Mouse (Mus musculus) large intestine, adult 2 months (tissue): Measurements from ENCODE around the gene Tsfm. TPM values are rescaled to one million over a fixed set of nuclear protein-coding genes. Genes with fewer than 3 reads are reported as not detected.

Experiments
- DNase-seq: peaks from one replicate; pipeline ENCODE4 v3.0.0-alpha.2; 2012; ENCODE audit warnings: low read depth, low spot score
- WGBS: fragments of 180-500 bp; shearing (Covaris S2); methylation state at CpG from one replicate; pipeline ENCODE4 v1.1.7; 2018; 5-methylcytosine and 5-hydroxymethylcytosine counted together
- polyA plus RNA-seq: library from polyadenylated mRNA; depleted of rRNA; stranded (reverse); fragments of >200 nt; gene quantifications from 2 replicates; pipeline ENCODE4 v1.2.3, GENCODE M21; 2012

Gene Tsfm
- polyA plus RNA-seq, 1 experiment: 39.0 TPM

- 14% methylated on average over 3 of the region's 3 CpGs for WGBS
- no peak for DNase-seq
Observed at GRCm38 (mm10) chr10:126991676-126992075, 39.0 kb downstream of the Tsfm start.

GRCm38 (mm10) chr10:126990313-126991056 lies 40.2 kb downstream of the Tsfm start:
- DNase-seq: peak; percentile 75

GRCm38 (mm10) chr10:126988513-126989165 lies 42.0 kb downstream of the Tsfm start:
- 53% methylated on average over 5 of the region's 5 CpGs for WGBS

More at GRCm38 (mm10) chr10:126990313-126991056, 40.2 kb downstream of the Tsfm start:
- 32% methylated on average over 7 of the region's 7 CpGs for WGBS

GRCm38 (mm10) chr10:126987183-126988118 lies 43.2 kb downstream of the Tsfm start:
- no peak for DNase-seq
- 44% methylated on average over 8 of the region's 8 CpGs for WGBS

More at GRCm38 (mm10) chr10:126988513-126989165, 42.0 kb downstream of the Tsfm start:
- no peak for DNase-seq

GRCm38 (mm10) chr10:126986541-126986961 lies 44.1 kb downstream of the Tsfm start:
- WGBS: 27% methylated on average over 4 of the region's 4 CpGs
- no peak for DNase-seq

- WGBS: 74% methylated on average over 9 of the region's 9 CpGs
- DNase-seq: no peak
Observed at GRCm38 (mm10) chr10:126985579-126985978, 45.1 kb downstream of the Tsfm start.

GRCm38 (mm10) chr10:126985127-126985526 lies 45.5 kb downstream of the Tsfm start:
- 63% methylated on average over 4 of the region's 4 CpGs for WGBS

GRCm38 (mm10) chr10:126984189-126985004 lies 46.2 kb downstream of the Tsfm start:
- DNase-seq: no peak
- 6% methylated on average over 5 of the region's 5 CpGs for WGBS

More at GRCm38 (mm10) chr10:126985127-126985526, 45.5 kb downstream of the Tsfm start:
- DNase-seq: no peak

GRCm38 (mm10) chr10:126983193-126983725 lies 47.4 kb downstream of the Tsfm start:
- DNase-seq: no peak
- WGBS: 27% methylated on average over 14 of the region's 14 CpGs

GRCm38 (mm10) chr10:126981746-126982145 lies 48.9 kb downstream of the Tsfm start:
- WGBS: 23% methylated on average over 3 of the region's 3 CpGs
- DNase-seq: no peak

GRCm38 (mm10) chr10:126980933-126981530 lies 49.6 kb downstream of the Tsfm start:
- no peak for DNase-seq
- WGBS: 9% methylated on average over 11 of the region's 11 CpGs

- WGBS: 3% methylated on average over 16 of the region's 16 CpGs
- DNase-seq: no peak
Observed at GRCm38 (mm10) chr10:126980221-126980932, 50.3 kb downstream of the Tsfm start.

GRCm38 (mm10) chr10:126979636-126980151 lies 50.9 kb downstream of the Tsfm start:
- under 1% methylated on average over 57 of the region's 57 CpGs for WGBS
- no peak for DNase-seq

- DNase-seq: no peak
- 1% methylated on average over 61 of the region's 62 CpGs for WGBS
Observed at GRCm38 (mm10) chr10:126979121-126979635, 51.5 kb downstream of the Tsfm start.

- under 1% methylated on average over 54 of the region's 56 CpGs for WGBS
- peak; percentile 99 for DNase-seq
Observed at GRCm38 (mm10) chr10:126978277-126978994, 52.2 kb downstream of the Tsfm start, which contains the start of gene Ctdsp2. TSS of gene Ctdsp2 (plus strand) at chr10:126978717.

- 26% methylated on average over 4 of the region's 4 CpGs for WGBS
- peak; percentile 66 for DNase-seq
Observed at GRCm38 (mm10) chr10:126977076-126977475, 53.6 kb downstream of the Tsfm start.

GRCm38 (mm10) chr10:126975706-126976105 lies 54.9 kb downstream of the Tsfm start:
- 81% methylated on average over 6 of the region's 6 CpGs for WGBS
- DNase-seq: no peak
